Mouse (Mus musculus) stomach, postnatal 0 days (tissue): ENCODE results near the gene Baz2a.

Experiments used
- CTCF ChIP-seq: IDR thresholded peaks from 2 replicates; pipeline ENCODE4 v1.5.1; 2016; ENCODE audit warnings: antibody characterized with exemption, low read depth, mild to moderate bottlenecking, moderate library complexity
- EP300 ChIP-seq: optimal IDR thresholded peaks from 2 replicates; pipeline ENCODE3; 2016; ENCODE audit warnings: antibody characterized with exemption

DNA sequence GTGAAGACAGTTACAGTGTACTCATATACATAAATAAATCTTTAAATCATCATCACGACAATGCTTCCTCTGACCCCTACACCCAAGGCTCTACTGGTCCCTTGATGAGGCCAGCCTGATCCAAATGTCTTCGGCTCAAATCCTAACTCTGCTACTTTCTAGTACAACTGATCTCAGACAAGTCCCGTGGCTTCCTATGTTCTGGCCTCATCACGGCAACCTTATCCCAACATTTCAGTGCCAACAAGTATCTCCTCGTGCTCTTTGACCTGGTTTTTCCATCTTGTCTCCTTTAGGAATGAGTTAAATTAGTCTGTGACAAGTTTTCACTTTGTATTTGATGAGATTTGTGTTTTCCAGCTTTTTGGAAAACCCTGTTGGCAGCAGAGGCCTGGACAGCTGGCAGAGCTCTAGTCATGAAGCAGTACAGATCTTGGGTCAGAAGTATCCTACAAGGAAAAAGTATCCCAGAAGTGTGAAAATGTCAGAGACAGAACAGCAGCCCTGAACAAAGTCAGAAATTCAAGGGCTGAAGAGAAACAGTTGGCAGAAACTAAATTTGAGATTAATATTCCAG, 57.5 kb downstream of the Baz2a start:
- no peak for TF ChIP-seq CTCF
- TF ChIP-seq EP300 = no peak
